Comparison of ENCODE assay signal across 8 mouse cellular contexts in the genomic region with DNA sequence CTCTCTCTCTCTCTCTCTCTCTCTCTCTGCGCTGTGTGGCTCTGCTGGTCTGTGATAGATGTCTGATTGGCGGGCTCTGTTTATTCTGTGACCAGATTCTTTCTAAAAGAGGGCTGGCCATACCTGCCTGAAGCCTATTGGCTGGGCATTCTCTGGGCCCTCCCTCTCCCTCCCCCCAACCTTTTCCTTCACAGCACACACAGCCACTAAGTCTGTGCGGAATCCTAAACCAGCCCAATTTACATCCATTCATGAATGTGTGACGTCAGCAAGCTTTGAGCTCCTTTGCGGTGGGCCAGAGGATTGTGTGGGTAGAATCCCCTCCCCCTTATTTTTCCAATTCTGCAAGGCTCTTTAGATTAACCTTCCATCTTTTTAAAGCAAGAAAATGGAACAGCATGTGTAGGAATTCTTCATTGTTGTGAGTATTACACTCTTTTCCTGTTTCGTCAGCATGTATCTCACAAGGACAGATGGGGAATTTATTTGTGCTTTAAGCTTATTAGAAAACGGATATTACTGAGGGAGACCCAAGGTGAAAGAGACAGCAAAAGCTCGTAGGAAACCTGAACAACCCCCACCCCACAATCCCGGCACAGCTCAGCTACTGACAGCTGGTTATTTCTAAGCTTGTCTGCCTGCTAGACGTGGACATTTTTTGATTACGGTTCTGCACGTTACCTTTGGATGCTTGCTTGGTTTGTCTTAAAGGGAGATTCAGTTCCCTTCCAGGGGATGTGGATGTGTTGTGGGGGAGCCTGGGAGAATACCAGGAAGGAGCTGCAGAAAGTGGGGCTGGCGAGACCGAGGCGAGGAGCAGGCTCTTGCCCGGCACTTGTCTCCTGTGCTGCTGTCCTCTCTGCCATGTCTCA. TPM values are rescaled to one million over a fixed set of nuclear protein-coding genes. Genes with fewer than 3 reads are reported as not detected.
A peak's percentile ranks its signal among the peaks of the same experiment; 100 is the strongest.
DNase-seq lines count a peak whose midpoint lies in the region; ATAC-seq and TF ChIP-seq lines count a peak whose summit lies in the region.

No protein-coding gene starts in this region.

- TF ChIP-seq CTCF in E14TG2a.4 (conservative IDR thresholded peaks at IDR 0.05; ENCODE audit: low read length), result no peak
- no peak for TF ChIP-seq CTCF in kidney, postnatal 0 days (IDR thresholded peaks at IDR 0.05; ENCODE audit: low read depth)
- no peak for TF ChIP-seq CTCF in liver, embryonic 14.5 days (IDR thresholded peaks at IDR 0.05; ENCODE audit: low read depth)

- peak overlapping the region; percentile 41; the same call in 1 of the 2 replicates for H3K4me3 ChIP-seq in E14TG2a.4 (replicated peaks; ENCODE audit: low read length)
- peak overlapping the region; percentile 53 for H3K4me3 ChIP-seq in embryonic facial prominence, embryonic 13.5 days
- H3K4me3 ChIP-seq in heart, embryonic 14.5 days (ENCODE audit: control insufficient read depth in 1 of 2, insufficient read depth in 1 of 2, low read depth in 1 of 2, low read length in 2 of 2), result peak overlapping the region; percentile 50 to 51
- peak overlapping the region; percentile 46 for H3K4me3 ChIP-seq in kidney, postnatal 0 days (replicated peaks; ENCODE audit: low read depth, low read length)
- peak overlapping the region; percentile 35 to 49 for H3K4me3 ChIP-seq in liver, embryonic 14.5 days (ENCODE audit: insufficient read depth in 1 of 2, low read depth in 2 of 2, low read length in 2 of 2)
- H3K4me3 ChIP-seq in neural tube, embryonic 14.5 days (ENCODE audit: low read depth, low read length), result peak overlapping the region; percentile 48

- DNase-seq in adrenal gland, postnatal 25 days, result peak; percentile 54
- peak; percentile 93 for DNase-seq in kidney, postnatal 0 days (ENCODE audit: low spot score)
- DNase-seq in liver, embryonic 14.5 days (ENCODE audit: low read depth in 3 of 3, low spot score in 3 of 3), result peak; percentile 29 to 34 (median 33)

- no peaks in the 10 kb centered on the region for H3K9me3 ChIP-seq in E14TG2a.4 (ENCODE audit: low read length)
- no peaks in the 10 kb centered on the region for H3K9me3 ChIP-seq in embryonic facial prominence, embryonic 13.5 days
- no peaks in the 10 kb centered on the region for H3K9me3 ChIP-seq in heart, embryonic 14.5 days (ENCODE audit: control insufficient read depth, low read length)
- no peaks in the 10 kb centered on the region for H3K9me3 ChIP-seq in kidney, postnatal 0 days (replicated peaks; ENCODE audit: low read length)
- H3K9me3 ChIP-seq in liver, embryonic 14.5 days (ENCODE audit: control insufficient read depth, low read length), result no peaks in the 10 kb centered on the region
- no peaks in the 10 kb centered on the region for H3K9me3 ChIP-seq in neural tube, embryonic 14.5 days (ENCODE audit: control insufficient read depth, low read length)

- no peaks in the 10 kb centered on the region for H3K27me3 ChIP-seq in E14TG2a.4 (ENCODE audit: insufficient read depth, low read length)
- H3K27me3 ChIP-seq in embryonic facial prominence, embryonic 13.5 days, result no peaks in the 10 kb centered on the region
- no peaks in the 10 kb centered on the region for H3K27me3 ChIP-seq in heart, embryonic 14.5 days (ENCODE audit: control insufficient read depth, insufficient read depth, low read length)
- no peaks in the 10 kb centered on the region for H3K27me3 ChIP-seq in kidney, postnatal 0 days (ENCODE audit: insufficient read depth, low read length)
- H3K27me3 ChIP-seq in liver, embryonic 14.5 days (ENCODE audit: control insufficient read depth, insufficient read depth, low read length), result no peaks in the 10 kb centered on the region
- H3K27me3 ChIP-seq in neural tube, embryonic 14.5 days (ENCODE audit: control insufficient read depth, insufficient read depth, low read length), result no peaks in the 10 kb centered on the region

- TF ChIP-seq EP300 in liver, embryonic 14.5 days (IDR thresholded peaks at IDR 0.05; ENCODE audit: low read depth), result no peak

- under 1% methylated on average over 16 of the region's 16 CpGs for WGBS in embryonic facial prominence, embryonic 13.5 days
- under 1% methylated on average over 16 of the region's 16 CpGs for whole genome bisulfite sequencing in heart, embryonic 14.5 days
- WGBS in kidney, postnatal 0 days, result 1% methylated on average over 16 of the region's 16 CpGs
- WGBS in liver, embryonic 14.5 days (ENCODE audit: insufficient replicate concordance), result 4% methylated on average over 16 of the region's 16 CpGs
- WGBS in neural tube, embryonic 14.5 days, result under 1% methylated on average over 16 of the region's 16 CpGs

- H3K4me2 ChIP-seq in embryonic facial prominence, embryonic 13.5 days, result peak overlapping the region; percentile 73
- H3K4me2 ChIP-seq in heart, embryonic 14.5 days (ENCODE audit: low read length), result peak overlapping the region; percentile 83
- peak overlapping the region; percentile 81 for H3K4me2 ChIP-seq in kidney, postnatal 0 days (ENCODE audit: low read length)
- peak overlapping the region; percentile 36 for H3K4me2 ChIP-seq in liver, embryonic 14.5 days (ENCODE audit: low read depth)
- peak overlapping the region; percentile 46 for H3K4me2 ChIP-seq in neural tube, embryonic 14.5 days (ENCODE audit: low read depth, low read length)

- peaks cover 8% of the 10 kb centered on the region for H3K4me1 ChIP-seq in E14TG2a.4 (replicated peaks; ENCODE audit: low read depth, low read length)
- no peaks in the 10 kb centered on the region for H3K4me1 ChIP-seq in embryonic facial prominence, embryonic 13.5 days
- no peaks in the 10 kb centered on the region for H3K4me1 ChIP-seq in heart, embryonic 14.5 days (ENCODE audit: control insufficient read depth in 2 of 2, insufficient read depth in 2 of 2, low read length in 2 of 2)
- H3K4me1 ChIP-seq in kidney, postnatal 0 days (replicated peaks; ENCODE audit: insufficient read depth, low read length), result no peaks in the 10 kb centered on the region
- no peaks in the 10 kb centered on the region; a peak in 1 of 4 replicates for H3K4me1 ChIP-seq in liver, embryonic 14.5 days (replicated peaks; ENCODE audit: control insufficient read depth in 2 of 2, insufficient read depth in 2 of 2, low read length in 1 of 2)
- H3K4me1 ChIP-seq in neural tube, embryonic 14.5 days (ENCODE audit: control insufficient read depth, insufficient read depth, low read length), result peaks cover 11% of the 10 kb centered on the region; the same call in 1 of the 2 replicates

- peak overlapping the region; percentile 76 for H3K27ac ChIP-seq in embryonic facial prominence, embryonic 13.5 days
- H3K27ac ChIP-seq in heart, embryonic 14.5 days (replicated peaks in 1 of 2; ENCODE audit: control insufficient read depth in 1 of 2, insufficient read depth in 1 of 2, low read depth in 2 of 2, low read length in 2 of 2), result peak overlapping the region; percentile 26 to 59
- H3K27ac ChIP-seq in kidney, postnatal 0 days, result peak overlapping the region; percentile 62
- H3K27ac ChIP-seq in liver, embryonic 14.5 days, result no peak overlapping the region
- peak overlapping the region; percentile 93 for H3K27ac ChIP-seq in neural tube, embryonic 14.5 days (ENCODE audit: low read depth, low read length)

- H3K9ac ChIP-seq in embryonic facial prominence, embryonic 13.5 days, result peak overlapping the region; percentile 72
- H3K9ac ChIP-seq in heart, embryonic 14.5 days (ENCODE audit: low read length), result peak overlapping the region; percentile 77
- peak overlapping the region; percentile 61 for H3K9ac ChIP-seq in kidney, postnatal 0 days (ENCODE audit: low read depth, low read length)
- H3K9ac ChIP-seq in liver, embryonic 14.5 days (replicated peaks), result no peak overlapping the region; the same call in 1 of the 2 replicates
- H3K9ac ChIP-seq in neural tube, embryonic 14.5 days (replicated peaks; ENCODE audit: low read depth, low read length), result peak overlapping the region; percentile 65

- H3K36me3 ChIP-seq in E14TG2a.4 (ENCODE audit: insufficient read depth, low read length), result no peaks in the 10 kb centered on the region
- no peaks in the 10 kb centered on the region for H3K36me3 ChIP-seq in embryonic facial prominence, embryonic 13.5 days
- H3K36me3 ChIP-seq in heart, embryonic 14.5 days (ENCODE audit: control insufficient read depth, insufficient read depth, low read length), result no peaks in the 10 kb centered on the region
- no peaks in the 10 kb centered on the region for H3K36me3 ChIP-seq in kidney, postnatal 0 days (ENCODE audit: insufficient read depth, low read length)
- no peaks in the 10 kb centered on the region for H3K36me3 ChIP-seq in liver, embryonic 14.5 days (replicated peaks; ENCODE audit: control insufficient read depth, insufficient read depth, low read depth)
- no peaks in the 10 kb centered on the region for H3K36me3 ChIP-seq in neural tube, embryonic 14.5 days (ENCODE audit: control insufficient read depth, insufficient read depth, low read length)

- peak; percentile 100 for ATAC-seq in embryonic facial prominence, embryonic 13.5 days (ENCODE audit: insufficient number of reproducible peaks, insufficient read depth, low FRiP score, low TSS enrichment, low read depth)
- ATAC-seq in heart, embryonic 14.5 days (ENCODE audit: insufficient number of reproducible peaks, insufficient read depth, low FRiP score, low read depth), result peak; percentile 96
- peak; percentile 99 for ATAC-seq in kidney, postnatal 0 days (replicated peaks; ENCODE audit: low FRiP score, low read depth)
- ATAC-seq in liver, embryonic 14.5 days (ENCODE audit: insufficient read depth), result peak; percentile 82
- peak; percentile 100 for ATAC-seq in neural tube, embryonic 14.5 days (ENCODE audit: low read depth)
- ATAC-seq in monocyte, adult 5-6 weeks (replicated peaks; ENCODE audit: insufficient number of reproducible peaks, low FRiP score, low TSS enrichment, poor library complexity, severe bottlenecking), result no peak

RNA-seq across cellular contexts. Expression of a gene that starts 51.9 kb away (rescaled TPM):
- total RNA-seq in adrenal gland, postnatal 25 days (2021), result 1.0 and 1.2 TPM in 2 replicates
- polyA plus RNA-seq in embryonic facial prominence, embryonic 13.5 days (2015; fragmentation: Nextera tagmentation; extraction: Ambion mirVana), result 0.81 and 0.95 TPM in 2 replicates
- polyA plus RNA-seq in heart, embryonic 14.5 days (2014; fragmentation: Nextera tagmentation; extraction: Ambion mirVana), result 0.80 and 0.92 TPM in 2 replicates
- 0.53 and 0.66 TPM in 2 replicates for polyA plus RNA-seq in kidney, postnatal 0 days (2015; fragmentation: Nextera tagmentation; extraction: Ambion mirVana)
- polyA plus RNA-seq in liver, embryonic 14.5 days (2012; rRNA removed), result 0.50 and 0.61 TPM in 2 replicates
- 0.30 and 0.38 TPM in 2 replicates for polyA plus RNA-seq in liver, embryonic 14.5 days (2014; fragmentation: Nextera tagmentation; extraction: Ambion mirVana)
- polyA plus RNA-seq in neural tube, embryonic 14.5 days (2014; fragmentation: Nextera tagmentation; extraction: Ambion mirVana), result 10.7 and 13.0 TPM in 2 replicates
- 0.11 to 0.29 TPM in 2 of 3 replicates, not detected in the other for total RNA-seq in monocyte, adult 5-6 weeks (2017)

RNA-seq across cellular contexts. Expression of a gene that starts 58.4 kb away (rescaled TPM):
- 29.8 and 38.0 TPM in 2 replicates for total RNA-seq in adrenal gland, postnatal 25 days (2021)
- 2.3 and 2.4 TPM in 2 replicates for polyA plus RNA-seq in embryonic facial prominence, embryonic 13.5 days (2015; fragmentation: Nextera tagmentation; extraction: Ambion mirVana)
- polyA plus RNA-seq in heart, embryonic 14.5 days (2014; fragmentation: Nextera tagmentation; extraction: Ambion mirVana), result 2.8 and 3.1 TPM in 2 replicates
- polyA plus RNA-seq in kidney, postnatal 0 days (2015; fragmentation: Nextera tagmentation; extraction: Ambion mirVana), result 16.5 and 17.8 TPM in 2 replicates
- polyA plus RNA-seq in liver, embryonic 14.5 days (2012; rRNA removed), result 6.1 and 7.7 TPM in 2 replicates
- polyA plus RNA-seq in liver, embryonic 14.5 days (2014; fragmentation: Nextera tagmentation; extraction: Ambion mirVana), result 8.1 and 8.2 TPM in 2 replicates
- polyA plus RNA-seq in neural tube, embryonic 14.5 days (2014; fragmentation: Nextera tagmentation; extraction: Ambion mirVana), result 2.0 and 2.4 TPM in 2 replicates
- 1.8 to 3.1 TPM (median 2.7 TPM) in 3 replicates for total RNA-seq in monocyte, adult 5-6 weeks (2017)

Comparison
In these comparisons a context has a peak if more than half of its experiments do, and no peak if none do; other contexts are left out.
1. DNase-seq: peak in every context shown above with its lines; median percentile 93 in kidney, postnatal 0 days; 54 in adrenal gland, postnatal 25 days; 33 in liver, embryonic 14.5 days.